Mouse (Mus musculus) small intestine, adult 2 months (tissue): ENCODE data around the gene Tspyl3.

Source experiments
- CTCF ChIP-seq: fragments of 200-500 bp; IDR thresholded peaks from 2 replicates; pipeline ENCODE4 v1.5.1; 2012; ENCODE audit warnings: low read depth, mild to moderate bottlenecking, control low read depth, inconsistent platforms, low read length, moderate library complexity, mixed read lengths; ENCODE audit not compliant: insufficient replicate concordance, insufficient read length; ENCODE audit errors: extremely low read depth
- POLR2A ChIP-seq: fragments of 200-500 bp; IDR thresholded peaks from 2 replicates; pipeline ENCODE4 v1.6.1; 2012; ENCODE audit warnings: low read depth, mild to moderate bottlenecking, control low read depth, inconsistent platforms, low read length, moderate library complexity

DNA sequence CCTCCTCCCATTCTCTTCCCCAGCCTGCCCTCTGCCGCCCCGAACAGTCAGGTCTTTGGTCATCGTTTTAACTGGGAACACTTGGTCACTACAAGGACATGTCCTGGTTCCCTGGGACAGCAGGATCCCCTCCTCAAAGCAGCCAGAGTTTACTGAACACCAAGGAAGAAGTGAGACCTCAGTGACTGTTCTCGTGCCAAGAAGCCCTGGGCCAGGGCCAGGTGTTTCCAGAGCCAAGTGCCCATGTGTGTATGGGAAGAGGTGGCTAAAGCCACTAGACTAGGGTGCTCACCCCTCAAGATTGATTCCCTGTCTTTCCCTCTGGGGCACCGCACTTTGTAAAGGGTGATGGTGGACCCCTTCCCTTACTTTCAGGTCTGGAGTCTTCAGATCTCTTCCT is 16.0 kb downstream of the Tspyl3 start:
- TF ChIP-seq POLR2A = no peak
- no peak for TF ChIP-seq CTCF
